Mouse (Mus musculus): ENCODE measurements at regions not wholly inside any gene's neighbourhood (a gene's known extent, or its start where the extent isn't known, plus 50 kb on each side); places are given as distances from the start of the nearest gene placed in this dataset. TPM values are rescaled to one million over a fixed set of nuclear protein-coding genes. Genes with fewer than 3 reads are reported as not detected.

Small RNA genes lying in the stretch of these regions (microRNA-seq; reads per million reads assigned to microRNA genes)
- not detected for gene Gm23659
